Mouse (Mus musculus): ENCODE data around the gene Lrrc4. TPM values are rescaled to one million over a fixed set of nuclear protein-coding genes. Genes with fewer than 3 reads are reported as not detected.

Lrrc4 gene
- polyA plus RNA-seq, 1 experiment, result 0.32 TPM

GRCm38 (mm10) chr6:28799818-28800217 is 31.7 kb downstream of the Lrrc4 start:
- TF ChIP-seq CEBPB (IDR thresholded peaks at IDR 0.05; ENCODE audit: low read depth), result no peak
- TF ChIP-seq FOSL1 (IDR thresholded peaks at IDR 0.05; ENCODE audit: insufficient read depth, low read length, poor library complexity, severe bottlenecking), result no peak
- TF ChIP-seq MYOG (IDR thresholded peaks at IDR 0.05; ENCODE audit: control insufficient read depth, extremely low read depth, insufficient read length), result no peak
- TF ChIP-seq MAX (IDR thresholded peaks at IDR 0.05), result no peak
- no peak for TF ChIP-seq MYOD1 (IDR thresholded peaks at IDR 0.05; ENCODE audit: control insufficient read depth, insufficient read length, low read depth)
- no peak for TF ChIP-seq USF1 (IDR thresholded peaks at IDR 0.05; ENCODE audit: low read depth)
- TF ChIP-seq CTCF (IDR thresholded peaks at IDR 0.05; ENCODE audit: control insufficient read depth, insufficient read depth, insufficient read length), result no peak
- Histone ChIP-seq H3K36me3 (ENCODE audit: control insufficient read depth, insufficient read depth) (peaks cover 65% of the 10 kb centered on the region), H3K27me3 (ENCODE audit: control insufficient read depth, insufficient read depth, insufficient read length) (no peaks in the 10 kb centered on the region), H3K79me2 (ENCODE audit: control insufficient read depth, insufficient read depth) (no peaks in the 10 kb centered on the region), H3K79me3 (ENCODE audit: low read depth) (peaks cover 3% of the 10 kb centered on the region), H3ac (ENCODE audit: control insufficient read depth, insufficient read length, low read depth) (no peak overlapping the region), H3K4me3 (ENCODE audit: insufficient read depth, poor library complexity, severe bottlenecking) (no peak overlapping the region)

- H3K36me3 ChIP-seq (ENCODE audit: control insufficient read depth, insufficient read depth), result peaks cover 56% of the 10 kb centered on the region
- H3K79me2 ChIP-seq (ENCODE audit: control insufficient read depth, insufficient read depth), result no peaks in the 10 kb centered on the region
- TF ChIP-seq MYOG (IDR thresholded peaks at IDR 0.05; ENCODE audit: control insufficient read depth, extremely low read depth, insufficient read length), result no peak
- H3K79me3 ChIP-seq (ENCODE audit: low read depth), result peaks cover 3% of the 10 kb centered on the region
- H3K27me3 ChIP-seq (ENCODE audit: control insufficient read depth, insufficient read depth, insufficient read length), result no peaks in the 10 kb centered on the region
- no peak overlapping the region for H3ac ChIP-seq (ENCODE audit: control insufficient read depth, insufficient read length, low read depth)
- H3K4me3 ChIP-seq (ENCODE audit: insufficient read depth, poor library complexity, severe bottlenecking), result no peak overlapping the region
Measured at GRCm38 (mm10) chr6:28795792-28796515, 35.6 kb downstream of the Lrrc4 start.

GRCm38 (mm10) chr6:28795380-28795779 is 36.2 kb downstream of the Lrrc4 start:
- H3K79me2 ChIP-seq (ENCODE audit: control insufficient read depth, insufficient read depth), result no peaks in the 10 kb centered on the region
- H3K79me3 ChIP-seq (ENCODE audit: low read depth), result peaks cover 3% of the 10 kb centered on the region
- H3K36me3 ChIP-seq (ENCODE audit: control insufficient read depth, insufficient read depth), result peaks cover 50% of the 10 kb centered on the region
- H3K27me3 ChIP-seq (ENCODE audit: control insufficient read depth, insufficient read depth, insufficient read length), result no peaks in the 10 kb centered on the region
- no peak for TF ChIP-seq MAX (IDR thresholded peaks at IDR 0.05)
- no peak for TF ChIP-seq USF1 (IDR thresholded peaks at IDR 0.05; ENCODE audit: low read depth)
- TF ChIP-seq MYOG (IDR thresholded peaks at IDR 0.05; ENCODE audit: control insufficient read depth, extremely low read depth, insufficient read length), result no peak
- TF ChIP-seq MYOD1 (IDR thresholded peaks at IDR 0.05; ENCODE audit: control insufficient read depth, insufficient read length, low read depth), result no peak
- no peak for TF ChIP-seq FOSL1 (IDR thresholded peaks at IDR 0.05; ENCODE audit: insufficient read depth, low read length, poor library complexity, severe bottlenecking)
- no peak for TF ChIP-seq CEBPB (IDR thresholded peaks at IDR 0.05; ENCODE audit: low read depth)
- TF ChIP-seq CTCF (IDR thresholded peaks at IDR 0.05; ENCODE audit: control insufficient read depth, insufficient read depth, insufficient read length), result no peak
- H3K4me3 ChIP-seq (ENCODE audit: insufficient read depth, poor library complexity, severe bottlenecking), result no peak overlapping the region
- H3ac ChIP-seq (ENCODE audit: control insufficient read depth, insufficient read length, low read depth), result no peak overlapping the region

- H3K27me3 ChIP-seq (ENCODE audit: control insufficient read depth, insufficient read depth, insufficient read length), result no peaks in the 10 kb centered on the region
- no peak overlapping the region for H3K4me3 ChIP-seq (ENCODE audit: insufficient read depth, poor library complexity, severe bottlenecking)
- no peaks in the 10 kb centered on the region for H3K79me2 ChIP-seq (ENCODE audit: control insufficient read depth, insufficient read depth)
- H3K36me3 ChIP-seq (ENCODE audit: control insufficient read depth, insufficient read depth), result peaks cover 42% of the 10 kb centered on the region
- H3ac ChIP-seq (ENCODE audit: control insufficient read depth, insufficient read length, low read depth), result no peak overlapping the region
- H3K79me3 ChIP-seq (ENCODE audit: low read depth), result no peaks in the 10 kb centered on the region
- no peak for TF ChIP-seq FOSL1 (IDR thresholded peaks at IDR 0.05; ENCODE audit: insufficient read depth, low read length, poor library complexity, severe bottlenecking)
- TF ChIP-seq CEBPB (IDR thresholded peaks at IDR 0.05; ENCODE audit: low read depth), result no peak
- TF ChIP-seq MAX (IDR thresholded peaks at IDR 0.05), result no peak
- TF ChIP-seq USF1 (IDR thresholded peaks at IDR 0.05; ENCODE audit: low read depth), result no peak
- no peak for TF ChIP-seq CTCF (IDR thresholded peaks at IDR 0.05; ENCODE audit: control insufficient read depth, insufficient read depth, insufficient read length)
- no peak for TF ChIP-seq MYOG (IDR thresholded peaks at IDR 0.05; ENCODE audit: control insufficient read depth, extremely low read depth, insufficient read length)
- no peak for TF ChIP-seq MYOD1 (IDR thresholded peaks at IDR 0.05; ENCODE audit: control insufficient read depth, insufficient read length, low read depth)
Measured at GRCm38 (mm10) chr6:28791809-28792208, 39.7 kb downstream of the Lrrc4 start.

GRCm38 (mm10) chr6:28791183-28791582 is 40.4 kb downstream of the Lrrc4 start:
- Histone ChIP-seq H3K4me3 (ENCODE audit: insufficient read depth, poor library complexity, severe bottlenecking) (no peak overlapping the region), H3K79me2 (ENCODE audit: control insufficient read depth, insufficient read depth) (no peaks in the 10 kb centered on the region), H3K27me3 (ENCODE audit: control insufficient read depth, insufficient read depth, insufficient read length) (no peaks in the 10 kb centered on the region), H3K79me3 (ENCODE audit: low read depth) (no peaks in the 10 kb centered on the region), H3K36me3 (ENCODE audit: control insufficient read depth, insufficient read depth) (peaks cover 36% of the 10 kb centered on the region), H3ac (ENCODE audit: control insufficient read depth, insufficient read length, low read depth) (no peak overlapping the region)
- TF ChIP-seq USF1 (IDR thresholded peaks at IDR 0.05; ENCODE audit: low read depth) (no peak), MYOD1 (IDR thresholded peaks at IDR 0.05; ENCODE audit: control insufficient read depth, insufficient read length, low read depth) (no peak), MAX (IDR thresholded peaks at IDR 0.05) (no peak), FOSL1 (IDR thresholded peaks at IDR 0.05; ENCODE audit: insufficient read depth, low read length, poor library complexity, severe bottlenecking) (no peak), CEBPB (IDR thresholded peaks at IDR 0.05; ENCODE audit: low read depth) (no peak), CTCF (IDR thresholded peaks at IDR 0.05; ENCODE audit: control insufficient read depth, insufficient read depth, insufficient read length) (no peak)

GRCm38 (mm10) chr6:28789685-28790084 is 41.9 kb downstream of the Lrrc4 start:
- H3K79me3 ChIP-seq (ENCODE audit: low read depth), result no peaks in the 10 kb centered on the region
- no peak for TF ChIP-seq CEBPB (IDR thresholded peaks at IDR 0.05; ENCODE audit: low read depth)
- no peak for TF ChIP-seq CTCF (IDR thresholded peaks at IDR 0.05; ENCODE audit: control insufficient read depth, insufficient read depth, insufficient read length)
- TF ChIP-seq MAX (IDR thresholded peaks at IDR 0.05), result no peak
- no peak for TF ChIP-seq MYOG (IDR thresholded peaks at IDR 0.05; ENCODE audit: control insufficient read depth, extremely low read depth, insufficient read length)
- no peak for TF ChIP-seq USF1 (IDR thresholded peaks at IDR 0.05; ENCODE audit: low read depth)
- no peak for TF ChIP-seq MYOD1 (IDR thresholded peaks at IDR 0.05; ENCODE audit: control insufficient read depth, insufficient read length, low read depth)
- TF ChIP-seq FOSL1 (IDR thresholded peaks at IDR 0.05; ENCODE audit: insufficient read depth, low read length, poor library complexity, severe bottlenecking), result no peak

More at GRCm38 (mm10) chr6:28789685-28790084, 41.9 kb downstream of the Lrrc4 start:
- no peak overlapping the region for H3ac ChIP-seq (ENCODE audit: control insufficient read depth, insufficient read length, low read depth)
- H3K36me3 ChIP-seq (ENCODE audit: control insufficient read depth, insufficient read depth), result peaks cover 27% of the 10 kb centered on the region
- H3K4me3 ChIP-seq (ENCODE audit: insufficient read depth, poor library complexity, severe bottlenecking), result no peak overlapping the region
- H3K79me2 ChIP-seq (ENCODE audit: control insufficient read depth, insufficient read depth), result no peaks in the 10 kb centered on the region
- H3K27me3 ChIP-seq (ENCODE audit: control insufficient read depth, insufficient read depth, insufficient read length), result no peaks in the 10 kb centered on the region

Data from C2C12 (cell line).